Mouse (Mus musculus) hematopoietic stem cell, adult 5-6 weeks (primary cell): ENCODE measurements around the gene Gbx2. TPM values are rescaled to one million over a fixed set of nuclear protein-coding genes. Genes with fewer than 3 reads are reported as not detected.
A peak's percentile ranks its signal among the peaks of the same experiment; 100 is the strongest.

ENCODE experiments used
- ATAC-seq, 2 experiments: fragments of 125-278 bp in 1 of 2; replicated peaks in 1 of 2; 2 replicates each; pipeline ENCODE4 v1.8.0; 2016 to 2017; ENCODE audit warnings: inconsistent platforms in 2 of 2, mild to moderate bottlenecking in 2 of 2, moderate number of reproducible peaks in 2 of 2, low read depth in 1 of 2, moderate TSS enrichment in 1 of 2; ENCODE audit not compliant: low FRiP score in 2 of 2, poor library complexity in 2 of 2, severe bottlenecking in 2 of 2, insufficient read depth in 1 of 2, low TSS enrichment in 1 of 2
- total RNA-seq: library from RNA; stranded (forward); fragments of 172-1452, 232-1000 nt; gene quantifications from 2 replicates; pipeline ENCODE4 v1.2.3, GENCODE M21; 2017

Gene Gbx2
- total RNA-seq, 1 experiment from 2014 or later, result 6.4 TPM

- ATAC-seq, result no peak
Observed at GRCm38 (mm10) chr1:89925501-89926190, 5.3 kb downstream of the Gbx2 start.

DNA sequence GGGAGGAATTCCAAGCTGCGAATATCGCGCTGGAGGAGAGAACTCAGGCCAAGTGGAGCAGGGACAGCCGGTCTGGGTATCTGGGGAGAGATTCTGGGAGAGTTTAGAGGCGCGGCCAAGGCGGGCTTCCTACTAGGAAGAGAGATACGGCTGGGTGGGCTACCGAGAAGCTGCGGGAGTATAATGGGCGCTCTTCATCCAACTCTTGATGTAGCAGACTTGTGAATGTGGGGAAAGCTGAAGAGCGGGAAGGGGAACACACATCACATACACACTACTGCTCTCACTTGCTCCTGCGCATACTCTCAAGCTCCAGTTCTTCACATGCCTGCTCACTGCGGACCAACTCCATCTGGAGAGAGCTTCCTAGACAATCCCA lies 7.3 kb downstream of the Gbx2 start:
- no peak for ATAC-seq

- ATAC-seq, result no peak
Observed at GRCm38 (mm10) chr1:89922883-89923641, 7.9 kb downstream of the Gbx2 start.

GRCm38 (mm10) chr1:89922282-89922681 lies 8.7 kb downstream of the Gbx2 start:
- ATAC-seq, result no peak

- ATAC-seq, result 0 out of 4 replicates have a peak, but pooled peaks have one; percentile 43 to 54
Observed at GRCm38 (mm10) chr1:89921806-89922205, 9.2 kb downstream of the Gbx2 start.

GRCm38 (mm10) chr1:89919206-89919605 lies 11.8 kb downstream of the Gbx2 start:
- no peak for ATAC-seq

DNA sequence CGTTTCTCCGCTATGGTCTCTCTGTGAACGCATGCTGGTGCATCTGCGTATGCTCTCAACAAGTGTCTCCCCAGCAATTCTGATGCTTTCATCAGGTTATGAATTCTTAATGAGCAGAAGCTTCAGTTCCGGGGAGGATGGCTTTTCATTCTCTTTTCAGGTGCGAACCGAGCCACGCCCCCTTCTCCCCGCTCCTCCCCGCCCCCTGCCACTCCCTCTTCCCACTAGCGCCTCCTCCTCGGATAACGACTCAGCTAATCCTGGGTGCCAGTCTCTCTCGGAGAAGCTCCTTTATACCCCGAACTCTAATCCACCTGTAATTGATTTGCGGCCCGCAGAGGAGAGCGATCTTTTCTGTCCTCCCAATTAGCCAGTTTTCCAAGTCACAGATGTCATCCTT lies 12.9 kb downstream of the Gbx2 start:
- no peak for ATAC-seq

GRCm38 (mm10) chr1:89913611-89914010 lies 17.4 kb downstream of the Gbx2 start:
- no peak for ATAC-seq

DNA sequence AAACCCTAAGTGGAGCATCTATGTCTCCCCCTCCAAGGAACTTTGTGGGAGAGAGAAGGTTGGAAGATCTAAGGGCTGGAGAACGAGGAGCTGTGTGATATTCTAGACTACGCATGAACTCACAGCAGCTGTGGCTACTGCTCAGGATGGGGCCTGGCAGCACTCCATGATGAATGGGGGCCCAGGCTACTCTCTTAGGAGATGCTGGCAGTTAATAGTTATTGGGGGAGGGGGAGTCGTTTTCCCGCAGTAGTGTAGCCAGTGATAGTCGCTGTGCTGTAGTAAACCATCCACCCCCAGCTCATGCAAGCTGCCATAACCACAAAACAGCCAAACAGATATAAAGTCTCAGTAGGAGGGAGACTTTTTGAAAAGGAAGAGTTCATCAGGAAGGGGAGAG lies 18.6 kb downstream of the Gbx2 start:
- no peak for ATAC-seq

GRCm38 (mm10) chr1:89909796-89910195 lies 21.2 kb downstream of the Gbx2 start:
- no peak for ATAC-seq

GRCm38 (mm10) chr1:89902641-89903040 lies 28.3 kb downstream of the Gbx2 start:
- 0 out of 4 replicates have a peak, but pooled peaks of 1 of the 2 experiments have one; percentile 4 for ATAC-seq

GRCm38 (mm10) chr1:89902236-89902635 lies 28.7 kb downstream of the Gbx2 start:
- ATAC-seq, result peak; percentile 63 to 80

GRCm38 (mm10) chr1:89901381-89901780 lies 29.6 kb downstream of the Gbx2 start:
- no peak for ATAC-seq

- no peak for ATAC-seq
Observed at GRCm38 (mm10) chr1:89899761-89900445, 31.1 kb downstream of the Gbx2 start.

DNA sequence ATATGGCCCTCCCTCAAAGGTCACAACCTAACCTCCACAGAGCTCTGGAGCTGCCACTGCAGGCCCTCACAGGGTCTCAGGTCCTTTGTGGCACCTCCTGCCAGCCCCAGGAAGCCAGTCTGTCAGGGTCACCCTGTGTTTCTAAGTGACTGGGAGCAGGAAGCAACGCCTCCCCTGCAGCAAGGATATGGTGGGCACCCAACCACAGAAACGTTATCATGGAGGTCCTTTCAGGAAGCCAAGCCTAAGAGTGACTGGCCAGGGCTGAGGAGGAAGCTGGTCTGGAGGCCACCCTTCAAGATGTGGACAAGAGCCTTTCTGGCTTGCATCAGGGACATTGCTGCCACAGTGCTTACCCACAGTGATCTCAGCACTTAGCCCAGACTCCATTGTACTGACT lies 31.9 kb downstream of the Gbx2 start:
- peak; percentile 46 to 70 for ATAC-seq

- ATAC-seq, result no peak
Observed at GRCm38 (mm10) chr1:89895801-89896200, 35.2 kb downstream of the Gbx2 start.

DNA sequence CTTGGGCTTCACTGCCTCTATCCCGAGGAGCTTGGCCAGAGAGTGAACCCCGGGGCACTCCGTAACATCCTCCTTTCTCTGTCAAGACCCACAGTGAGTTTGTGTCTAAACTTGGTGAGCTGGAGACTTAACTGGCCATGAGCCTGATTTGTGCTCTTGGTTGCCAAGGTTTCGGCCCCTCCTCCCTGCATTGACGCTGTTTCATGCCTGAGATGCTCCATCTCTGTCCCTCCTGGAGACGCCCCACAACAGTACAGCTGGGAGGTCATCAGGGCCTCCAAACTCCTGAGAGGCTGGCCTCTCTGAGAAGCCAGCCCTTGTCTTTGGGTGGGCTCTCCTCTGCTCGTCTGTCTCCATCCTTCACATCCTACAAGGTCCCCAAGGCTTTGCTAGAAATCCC lies 38.7 kb downstream of the Gbx2 start:
- no peak for ATAC-seq

DNA sequence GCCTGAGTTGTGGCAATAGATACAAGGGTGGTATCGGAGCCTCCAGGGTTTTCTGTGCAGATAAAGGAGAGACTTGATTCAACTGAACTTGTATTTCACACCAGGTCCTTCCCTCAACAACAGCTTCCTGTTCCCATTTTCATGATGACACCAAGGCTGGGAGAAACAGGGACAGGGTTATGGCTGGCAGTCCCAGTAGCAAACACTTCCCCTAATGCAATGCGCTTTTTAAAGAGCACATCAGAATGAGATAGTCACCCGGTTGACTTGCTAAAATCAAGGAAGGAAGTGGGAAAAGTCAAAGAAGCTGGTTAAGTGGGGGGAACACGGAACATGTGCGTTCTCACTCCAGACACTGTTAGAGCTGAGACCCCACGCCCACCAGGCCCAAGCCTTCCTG lies 39.6 kb downstream of the Gbx2 start:
- 0 out of 4 replicates have a peak, but pooled peaks of 1 of the 2 experiments have one; percentile 30 for ATAC-seq
